Mouse (Mus musculus) heart, embryonic 11.5 days (tissue): ENCODE data around the gene Acss3. TPM values are rescaled to one million over a fixed set of nuclear protein-coding genes. Genes with fewer than 3 reads are reported as not detected.

ENCODE experiments used
- ATAC-seq: fragments of 200-750 bp; cut with Nextera tagmentation; replicated peaks from 2 replicates; pipeline ENCODE4 v1.8.0; 2017; ENCODE audit warnings: moderate library complexity; ENCODE audit not compliant: insufficient number of reproducible peaks, low FRiP score, low TSS enrichment
- H3K27ac ChIP-seq: fragments of 300-500 bp; sonication (generic); 2 replicates; pipeline ENCODE4 v1.5.1; 2014; ENCODE audit warnings: mild to moderate bottlenecking, low read depth, low read length
- H3K27me3 ChIP-seq: fragments of 300-500 bp; sonication (generic); 2 replicates; pipeline ENCODE4 v1.6.1; 2014; ENCODE audit warnings: mild to moderate bottlenecking, low read length, mixed read lengths; ENCODE audit not compliant: control insufficient read depth, insufficient read depth
- H3K36me3 ChIP-seq: fragments of 300-500 bp; sonication (generic); 2 replicates; pipeline ENCODE4 v1.6.1; 2014; ENCODE audit warnings: mild to moderate bottlenecking, low read length, moderate library complexity, mixed read lengths; ENCODE audit not compliant: control insufficient read depth, insufficient read depth
- H3K4me1 ChIP-seq: fragments of 300-500 bp; sonication (generic); 2 replicates; pipeline ENCODE4 v1.6.1; 2014; ENCODE audit warnings: low read length; ENCODE audit not compliant: control insufficient read depth, insufficient read depth
- H3K4me2 ChIP-seq: fragments of 300-500 bp; sonication (generic); 2 replicates; pipeline ENCODE4 v1.6.1; 2014; ENCODE audit warnings: mild to moderate bottlenecking, moderate library complexity
- H3K4me3 ChIP-seq: fragments of 300-500 bp; sonication (generic); 2 replicates; pipeline ENCODE4 v1.5.1; 2014; ENCODE audit warnings: low read depth, low read length
- H3K9ac ChIP-seq: fragments of 300-500 bp; sonication (generic); 2 replicates; pipeline ENCODE4 v1.6.1; 2014; ENCODE audit warnings: mild to moderate bottlenecking, low read depth, low read length, moderate library complexity
- H3K9me3 ChIP-seq: fragments of 300-500 bp; sonication (generic); replicated peaks from 2 replicates; pipeline ENCODE4 v1.6.1; 2016; ENCODE audit warnings: low read length; ENCODE audit not compliant: control insufficient read depth
- WGBS: fragments of 180-500 bp; shearing (Covaris S2); extraction: QIAGEN DNeasy Blood & Tissue Kit; methylation state at CpG from one replicate; pipeline ENCODE4 v1.1.7; 2014; ENCODE audit not compliant: insufficient replicate concordance; 5-methylcytosine and 5-hydroxymethylcytosine counted together
- polyA plus RNA-seq: library from polyadenylated mRNA; unstranded; fragments of >200 nt; fragmentation: Nextera tagmentation; extraction: Ambion mirVana; gene quantifications from 2 replicates; pipeline ENCODE4 v1.2.1, GENCODE M21; 2014

The Acss3 gene
- polyA plus RNA-seq, 1 experiment from 2014 or later: 2.2 TPM

DNA sequence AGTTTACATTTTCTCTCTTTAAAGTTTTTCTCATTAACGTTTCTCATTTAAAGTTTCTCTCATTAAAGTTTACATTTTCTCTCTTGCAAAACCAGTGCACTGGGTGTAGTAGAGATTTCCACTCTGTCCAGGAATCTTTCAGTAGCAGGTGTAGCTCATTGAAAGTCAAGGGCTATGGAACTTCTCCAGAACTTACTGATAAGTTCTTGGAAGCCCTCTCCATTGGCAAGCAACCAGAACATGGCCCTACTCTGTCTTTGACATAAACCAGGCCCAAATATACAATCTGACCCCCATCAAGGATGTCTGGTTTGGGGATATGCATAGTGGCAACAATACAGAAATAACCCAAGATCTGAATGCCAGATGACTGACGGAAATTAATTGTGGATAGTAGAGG, 82.6 kb downstream of the Acss3 start:
- Histone ChIP-seq H3K36me3 (no peaks in the 10 kb centered on the region), H3K9me3 (no peaks in the 10 kb centered on the region), H3K4me2 (no peak overlapping the region), H3K4me3 (no peak overlapping the region), H3K27me3 (no peaks in the 10 kb centered on the region), H3K4me1 (no peaks in the 10 kb centered on the region), H3K9ac (no peak overlapping the region), H3K27ac (no peak overlapping the region)
- WGBS: 70% methylated on average over 2 of the region's 2 CpGs
- ATAC-seq: no peak

DNA sequence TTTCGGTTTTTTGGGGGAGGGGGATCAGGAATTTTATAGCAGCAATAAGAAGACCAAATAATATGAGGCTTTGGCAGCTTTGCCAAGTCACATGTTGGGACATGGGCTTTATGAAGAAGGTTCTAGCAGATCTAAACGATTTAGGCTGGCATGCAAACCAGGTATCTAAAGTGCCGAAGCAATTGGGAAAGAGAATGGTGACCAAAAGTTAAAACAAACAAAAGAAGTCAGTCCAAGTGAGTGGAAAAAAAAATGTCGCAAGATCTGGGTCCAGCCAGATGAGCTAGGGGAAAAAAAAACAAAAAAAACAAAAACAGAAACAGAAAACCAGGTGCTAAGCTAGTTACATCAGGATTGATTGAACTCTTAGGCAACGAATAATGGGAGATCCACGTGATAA, 83.1 kb downstream of the Acss3 start:
- 68% methylated on average over 6 of the region's 6 CpGs for WGBS
- Histone ChIP-seq H3K9ac (no peak overlapping the region), H3K9me3 (no peaks in the 10 kb centered on the region), H3K4me2 (no peak overlapping the region), H3K4me1 (no peaks in the 10 kb centered on the region), H3K27ac (no peak overlapping the region), H3K4me3 (no peak overlapping the region), H3K27me3 (no peaks in the 10 kb centered on the region), H3K36me3 (no peaks in the 10 kb centered on the region)
- ATAC-seq: no peak

DNA sequence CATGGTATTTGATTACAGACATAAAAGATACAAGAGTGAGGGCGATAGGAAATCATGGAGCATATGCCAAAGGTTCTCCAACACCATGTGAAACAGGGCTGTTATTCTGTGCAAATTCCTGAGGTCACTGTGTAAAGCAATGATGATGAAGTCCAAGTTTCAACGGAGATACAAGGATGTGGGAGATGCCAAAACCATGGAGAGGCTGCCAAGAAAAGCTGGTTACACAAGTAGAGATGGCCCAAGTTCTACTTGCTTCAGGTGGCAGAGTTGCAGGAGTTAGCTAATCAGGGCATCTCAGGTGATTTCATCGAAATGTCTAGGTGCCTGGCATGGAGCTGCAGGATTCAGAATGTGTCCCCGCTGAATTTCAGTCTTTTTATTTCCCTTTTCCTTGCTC, 84.3 kb downstream of the Acss3 start:
- WGBS: 80% methylated on average over 4 of the region's 4 CpGs
- no peak for ATAC-seq
- no peak overlapping the region for H3K4me2 ChIP-seq

DNA sequence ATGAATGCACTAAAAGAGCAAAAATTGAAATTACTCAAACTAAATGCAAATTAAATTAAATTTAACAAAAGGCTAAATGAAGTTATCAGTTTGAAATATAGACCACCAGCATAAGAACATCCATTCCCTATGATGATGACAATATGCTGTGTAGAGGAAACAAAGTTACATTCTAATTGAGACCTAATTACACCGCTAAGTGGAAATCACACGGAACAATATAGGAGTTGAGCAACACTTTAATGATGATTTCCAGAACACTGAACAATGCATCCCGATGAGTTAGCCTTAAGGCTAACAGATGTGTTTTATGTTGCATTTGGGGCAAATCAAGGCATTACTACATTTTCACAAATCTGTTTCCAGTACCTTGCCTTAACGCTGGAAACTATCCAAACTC, 99.2 kb downstream of the Acss3 start:
- no peak for ATAC-seq

More for the DNA sequence above, 84.3 kb downstream of the Acss3 start:
- no peaks in the 10 kb centered on the region for H3K27me3 ChIP-seq
- no peak overlapping the region for H3K9ac ChIP-seq
- no peaks in the 10 kb centered on the region for H3K4me1 ChIP-seq
- H3K9me3 ChIP-seq: no peaks in the 10 kb centered on the region
- H3K36me3 ChIP-seq: no peaks in the 10 kb centered on the region
- no peak overlapping the region for H3K27ac ChIP-seq
- H3K4me3 ChIP-seq: no peak overlapping the region

DNA sequence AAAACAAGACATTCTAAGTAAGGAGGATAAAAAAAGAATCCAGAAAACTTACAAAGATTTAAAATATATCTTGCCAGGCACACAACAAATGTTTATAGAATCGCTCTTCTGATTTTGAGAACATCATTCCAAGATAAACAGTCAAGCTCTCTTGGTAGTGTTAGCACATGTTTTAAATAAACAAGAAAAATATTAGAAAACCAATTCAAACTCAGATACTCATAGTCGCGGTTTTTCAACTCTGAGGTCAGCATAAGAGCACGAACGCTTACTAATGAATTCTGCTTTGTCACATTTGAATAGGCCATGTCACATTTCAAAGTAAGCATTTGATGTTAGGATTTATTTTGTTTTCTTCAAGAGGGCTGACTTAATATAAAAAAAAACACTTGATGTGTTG, 102.3 kb downstream of the Acss3 start:
- Histone ChIP-seq H3K4me1 (no peaks in the 10 kb centered on the region), H3K9me3 (no peaks in the 10 kb centered on the region), H3K36me3 (no peaks in the 10 kb centered on the region), H3K4me3 (no peak overlapping the region), H3K27ac (no peak overlapping the region), H3K9ac (no peak overlapping the region), H3K27me3 (no peaks in the 10 kb centered on the region), H3K4me2 (no peak overlapping the region)
- no peak for ATAC-seq
- 89% methylated on average over 5 of the region's 5 CpGs for WGBS

More for the DNA sequence above, 99.2 kb downstream of the Acss3 start:
- H3K27ac ChIP-seq: no peak overlapping the region
- no peaks in the 10 kb centered on the region for H3K4me1 ChIP-seq
- no peak overlapping the region for H3K9ac ChIP-seq
- no peaks in the 10 kb centered on the region for H3K36me3 ChIP-seq
- 84% methylated on average over 4 of the region's 4 CpGs for WGBS
- no peaks in the 10 kb centered on the region for H3K27me3 ChIP-seq
- H3K9me3 ChIP-seq: no peaks in the 10 kb centered on the region
- no peak overlapping the region for H3K4me2 ChIP-seq
- H3K4me3 ChIP-seq: no peak overlapping the region

DNA sequence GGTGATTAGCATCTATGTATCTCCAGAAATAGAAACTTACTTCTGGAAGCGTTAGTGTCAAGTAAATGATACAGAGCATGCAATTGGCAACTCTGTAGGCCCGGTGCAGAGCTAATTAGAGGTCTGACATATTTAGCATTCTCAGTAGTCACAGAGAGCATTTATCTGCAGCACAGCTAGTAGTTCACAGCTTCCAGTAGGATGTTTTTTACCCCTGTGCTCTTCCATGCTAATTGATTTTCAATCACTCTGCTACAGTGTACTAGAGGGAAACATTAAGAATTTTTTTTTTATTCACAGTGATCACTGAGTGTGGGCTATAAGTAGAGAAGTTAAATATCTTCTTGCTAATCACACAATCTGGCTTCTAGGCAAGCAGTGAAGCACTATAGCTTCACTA, 112.3 kb downstream of the Acss3 start:
- Histone ChIP-seq H3K4me3 (no peak overlapping the region), H3K9ac (no peak overlapping the region), H3K27ac (no peak overlapping the region), H3K9me3 (no peaks in the 10 kb centered on the region), H3K27me3 (no peaks in the 10 kb centered on the region), H3K4me2 (no peak overlapping the region), H3K36me3 (no peaks in the 10 kb centered on the region), H3K4me1 (peaks cover 3% of the 10 kb centered on the region; the same call in 1 of the 2 replicates)
- 43% methylated on average over 2 of the region's 2 CpGs for whole genome bisulfite sequencing
- no peak for ATAC-seq

DNA sequence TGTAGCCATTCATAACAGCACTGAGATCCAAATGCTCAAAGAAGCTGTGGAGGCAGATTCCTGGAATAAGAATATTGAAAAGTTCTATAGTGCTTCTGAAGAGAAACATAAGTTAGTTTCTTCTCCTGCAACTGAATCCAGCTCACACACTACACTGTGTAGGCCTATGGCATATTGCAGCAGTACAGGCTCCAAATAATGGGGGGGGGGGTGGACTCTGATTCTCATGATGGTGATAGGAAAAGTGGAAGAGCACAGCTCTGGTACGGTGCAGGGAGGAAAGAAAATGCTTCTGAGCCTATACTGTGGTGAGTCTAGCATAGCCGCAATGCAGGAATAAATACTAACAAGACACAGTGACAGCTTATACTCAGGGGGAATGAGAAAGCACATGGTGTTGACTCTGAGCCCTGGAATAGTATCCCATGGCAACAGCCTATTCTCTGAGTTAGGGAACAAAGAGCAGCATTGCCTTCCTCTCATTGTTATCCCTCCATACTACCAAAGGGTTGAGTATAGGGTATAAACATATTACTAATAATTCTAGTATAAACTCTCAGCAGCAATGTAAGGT, 125.3 kb downstream of the Acss3 start:
- H3K27ac ChIP-seq: no peak overlapping the region
- no peak overlapping the region for H3K4me2 ChIP-seq
- H3K36me3 ChIP-seq: no peaks in the 10 kb centered on the region
- no peak overlapping the region for H3K9ac ChIP-seq
- H3K4me3 ChIP-seq: no peak overlapping the region
- no peaks in the 10 kb centered on the region for H3K27me3 ChIP-seq
- H3K4me1 ChIP-seq: no peaks in the 10 kb centered on the region
- no peak for ATAC-seq
- H3K9me3 ChIP-seq: no peaks in the 10 kb centered on the region
- WGBS: 83% methylated on average over 2 of the region's 2 CpGs

DNA sequence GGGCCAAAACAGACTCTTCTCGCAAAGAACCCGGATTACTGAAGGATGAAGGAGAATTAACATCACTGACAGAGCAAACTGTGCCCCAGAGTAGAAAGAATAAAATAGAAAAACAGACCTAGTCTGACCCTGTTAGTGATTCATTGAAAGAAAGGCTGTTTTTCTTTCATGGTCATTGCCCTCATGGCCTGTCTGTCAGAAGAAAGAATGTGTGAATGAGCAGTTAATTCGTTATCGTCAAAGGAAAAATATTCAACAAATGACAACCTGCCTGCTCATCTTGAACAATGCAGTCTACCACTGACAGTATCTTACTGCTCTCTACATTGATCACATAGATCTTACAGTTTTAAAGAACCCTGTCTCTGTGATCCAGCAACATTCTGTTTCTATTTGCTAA, 134.0 kb downstream of the Acss3 start:
- no peak overlapping the region for H3K4me3 ChIP-seq
- H3K4me1 ChIP-seq: no peaks in the 10 kb centered on the region
- 81% methylated on average over 4 of the region's 4 CpGs for WGBS
- H3K27ac ChIP-seq: no peak overlapping the region
- no peak overlapping the region for H3K9ac ChIP-seq
- H3K9me3 ChIP-seq: no peaks in the 10 kb centered on the region
- ATAC-seq: no peak
- no peaks in the 10 kb centered on the region for H3K36me3 ChIP-seq
- no peak overlapping the region for H3K4me2 ChIP-seq
- no peaks in the 10 kb centered on the region for H3K27me3 ChIP-seq
